Mouse (Mus musculus): Measurements from ENCODE around the gene Rps6ka5.

The Rps6ka5 gene

GRCm38 (mm10) chr12:100579221-100579620 is 147.6 kb downstream of the Rps6ka5 start:
- peak; percentile 34 to 46 for DNase-seq

GRCm38 (mm10) chr12:100578291-100578690 is 148.5 kb downstream of the Rps6ka5 start:
- peak; percentile 35 to 61 for DNase-seq

- no peak for DNase-seq
Observed at GRCm38 (mm10) chr12:100575739-100576138, 151.0 kb downstream of the Rps6ka5 start.

- DNase-seq, result no peak
Observed at GRCm38 (mm10) chr12:100570522-100571072, 156.2 kb downstream of the Rps6ka5 start.

GRCm38 (mm10) chr12:100568831-100569230 is 158.0 kb downstream of the Rps6ka5 start:
- DNase-seq, result no peak

GRCm38 (mm10) chr12:100568105-100568504 is 158.7 kb downstream of the Rps6ka5 start:
- no peak for DNase-seq

GRCm38 (mm10) chr12:100567627-100568026 is 159.2 kb downstream of the Rps6ka5 start:
- no peak for DNase-seq

- DNase-seq, result no peak
Observed at GRCm38 (mm10) chr12:100553675-100554074, 173.1 kb downstream of the Rps6ka5 start.

- no peak for DNase-seq
Observed at GRCm38 (mm10) chr12:100551972-100552371, 174.8 kb downstream of the Rps6ka5 start.

GRCm38 (mm10) chr12:100544194-100544567 is 182.6 kb downstream of the Rps6ka5 start:
- DNase-seq, result no peak

GRCm38 (mm10) chr12:100543437-100544193 is 183.2 kb downstream of the Rps6ka5 start:
- no peak for DNase-seq

- DNase-seq, result no peak
Observed at GRCm38 (mm10) chr12:100542494-100542893, 184.3 kb downstream of the Rps6ka5 start.

GRCm38 (mm10) chr12:100542076-100542475 is 184.7 kb downstream of the Rps6ka5 start:
- DNase-seq, result no peak

GRCm38 (mm10) chr12:100539158-100539714 is 187.5 kb downstream of the Rps6ka5 start:
- no peak for DNase-seq

GRCm38 (mm10) chr12:100538445-100539157 is 188.2 kb downstream of the Rps6ka5 start:
- DNase-seq, result no peak

- no peak for DNase-seq
Observed at GRCm38 (mm10) chr12:100537091-100537490, 189.7 kb downstream of the Rps6ka5 start.

GRCm38 (mm10) chr12:100535028-100535427 is 191.8 kb downstream of the Rps6ka5 start:
- DNase-seq, result no peak

- no peak for DNase-seq
Observed at GRCm38 (mm10) chr12:100534028-100534427, 192.8 kb downstream of the Rps6ka5 start.

- DNase-seq, result no peak
Observed at GRCm38 (mm10) chr12:100533209-100533608, 193.6 kb downstream of the Rps6ka5 start.

- no peak for DNase-seq
Observed at GRCm38 (mm10) chr12:100531740-100532139, 195.0 kb downstream of the Rps6ka5 start.

GRCm38 (mm10) chr12:100530871-100531270 is 195.9 kb downstream of the Rps6ka5 start:
- no peak for DNase-seq

- DNase-seq, result no peak
Observed at GRCm38 (mm10) chr12:100529651-100530050, 197.1 kb downstream of the Rps6ka5 start.

GRCm38 (mm10) chr12:100529172-100529571 is 197.6 kb downstream of the Rps6ka5 start:
- no peak for DNase-seq

GRCm38 (mm10) chr12:100528246-100528645 is 198.5 kb downstream of the Rps6ka5 start:
- peak; percentile 29 to 37 for DNase-seq

Measured in cerebellum, postnatal 25 days (tissue).